Mouse (Mus musculus): ENCODE results near the gene Slc6a21. TPM values are rescaled to one million over a fixed set of nuclear protein-coding genes. Genes with fewer than 3 reads are reported as not detected.
"Not testable (repeated sequence)": the region's sequence is repeated elsewhere in the genome, so short reads cannot be mapped to it uniquely, and the experiment has no call there.

The Slc6a21 gene
- polyA plus RNA-seq, 1 experiment from 2014 or later = not detected

DNA sequence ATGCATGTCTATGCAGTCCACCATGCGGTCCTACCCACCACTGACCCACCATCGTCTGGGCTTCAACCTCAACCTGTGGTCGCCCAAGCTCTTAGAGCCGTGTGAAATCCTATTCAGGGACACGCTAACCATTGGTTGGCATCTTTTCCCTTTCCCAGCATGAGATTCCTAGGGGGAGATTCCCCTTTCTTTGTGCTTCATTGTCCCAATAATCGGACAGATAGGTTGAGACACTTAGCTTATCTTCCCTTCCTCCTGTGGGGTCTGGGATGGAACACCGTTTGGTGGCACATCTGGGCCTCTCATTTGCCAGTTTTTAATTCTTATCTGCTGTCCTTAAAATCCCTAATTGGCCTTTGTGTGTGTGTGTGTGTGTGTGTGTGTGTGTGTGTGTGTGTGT is 37.2 kb upstream of the Slc6a21 start:
- Histone ChIP-seq H3K4me2 (ENCODE audit: low read length) (no peak overlapping the region), H3K9me3 (ENCODE audit: control insufficient read depth, low read length) (no peaks in the 10 kb centered on the region), H3K4me1 (ENCODE audit: control insufficient read depth in 2 of 2, insufficient read depth in 2 of 2, low read length in 2 of 2) (peaks cover 15 to 19% of the 10 kb centered on the region in 2 experiments), H3K36me3 (ENCODE audit: control insufficient read depth, insufficient read depth, low read length) (no peaks in the 10 kb centered on the region), H3K9ac (ENCODE audit: low read length) (no peak overlapping the region), H3K4me3 (ENCODE audit: control insufficient read depth in 1 of 2, insufficient read depth in 1 of 2, low read depth in 1 of 2, low read length in 2 of 2) (no peak overlapping the region), H3K27ac (replicated peaks in 1 of 2; ENCODE audit: control insufficient read depth in 1 of 2, insufficient read depth in 1 of 2, low read depth in 2 of 2, low read length in 2 of 2) (no peak overlapping the region), H3K27me3 (ENCODE audit: control insufficient read depth, insufficient read depth, low read length) (peaks cover 11% of the 10 kb centered on the region; the same call in 1 of the 2 replicates)
- no peak for ATAC-seq (ENCODE audit: insufficient number of reproducible peaks, insufficient read depth, low FRiP score, low read depth)
- 79% methylated on average over 7 of the region's 7 CpGs for WGBS

DNA sequence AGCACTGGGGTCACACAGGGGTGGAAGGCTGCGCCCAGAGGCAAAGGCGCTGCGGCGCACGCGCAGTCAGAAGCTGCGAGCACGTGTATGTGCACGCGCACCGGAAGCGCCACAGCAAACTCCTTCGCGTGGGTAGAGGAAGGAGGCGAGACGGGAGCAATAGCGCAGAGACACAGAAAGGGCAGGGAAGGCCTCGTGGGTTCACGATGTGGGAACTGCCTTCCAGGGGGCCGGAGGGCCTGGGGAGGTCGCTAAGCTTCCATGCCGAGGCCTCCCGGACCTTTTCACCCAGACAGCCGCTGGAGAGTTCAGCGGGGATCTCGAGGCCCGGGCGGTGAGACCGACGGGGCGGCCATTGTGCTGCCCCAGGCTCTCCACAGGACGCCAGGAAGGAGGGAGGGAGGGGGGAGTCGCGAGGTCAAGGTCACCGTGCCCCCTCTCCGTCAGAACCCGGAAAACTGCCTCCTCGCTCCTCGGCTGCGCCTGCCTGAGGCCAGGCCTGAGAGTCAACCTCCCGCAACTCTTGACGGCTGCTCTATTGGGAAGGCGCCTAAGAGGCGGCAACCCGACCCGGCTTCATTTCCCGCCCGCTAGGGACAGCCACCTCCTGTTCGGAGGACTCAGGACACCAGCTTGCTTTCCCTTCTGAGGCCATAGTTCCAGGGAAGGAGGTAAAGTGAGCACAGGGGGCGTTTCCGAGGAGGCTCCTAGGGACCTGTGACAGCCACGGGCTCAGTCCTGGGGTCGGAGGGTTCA is 36.5 kb upstream of the Slc6a21 start, which contains the start of gene Slc6a16:
Gene Slc6a16, plus strand, starts transcription at position 453 of the 756 bp plus-strand sequence.
- Histone ChIP-seq H3K4me2 (ENCODE audit: low read length) (peak within 1 kb of the TSS; percentile 59), H3K4me3 (ENCODE audit: control insufficient read depth in 1 of 2, insufficient read depth in 1 of 2, low read depth in 1 of 2, low read length in 2 of 2) (peak within 1 kb of the TSS; percentile 18 to 23), H3K9me3 (ENCODE audit: control insufficient read depth, low read length) (no peaks in the 10 kb centered on the region), H3K36me3 (ENCODE audit: control insufficient read depth, insufficient read depth, low read length) (no peaks in the 10 kb centered on the region), H3K9ac (ENCODE audit: low read length) (peak within 1 kb of the TSS; percentile 56), H3K4me1 (ENCODE audit: control insufficient read depth in 2 of 2, insufficient read depth in 2 of 2, low read length in 2 of 2) (peaks cover 10 to 14% of the 10 kb centered on the region in 2 experiments), H3K27ac (replicated peaks in 1 of 2; ENCODE audit: control insufficient read depth in 1 of 2, insufficient read depth in 1 of 2, low read depth in 2 of 2, low read length in 2 of 2) (no peak within 1 kb of the TSS), H3K27me3 (ENCODE audit: control insufficient read depth, insufficient read depth, low read length) (peaks cover 11% of the 10 kb centered on the region; the same call in 1 of the 2 replicates)
- ATAC-seq (ENCODE audit: insufficient number of reproducible peaks, insufficient read depth, low FRiP score, low read depth) = peak; percentile 45; the same call in 1 of the 2 replicates
- WGBS = 17% methylated on average over 51 of the region's 53 CpGs

DNA sequence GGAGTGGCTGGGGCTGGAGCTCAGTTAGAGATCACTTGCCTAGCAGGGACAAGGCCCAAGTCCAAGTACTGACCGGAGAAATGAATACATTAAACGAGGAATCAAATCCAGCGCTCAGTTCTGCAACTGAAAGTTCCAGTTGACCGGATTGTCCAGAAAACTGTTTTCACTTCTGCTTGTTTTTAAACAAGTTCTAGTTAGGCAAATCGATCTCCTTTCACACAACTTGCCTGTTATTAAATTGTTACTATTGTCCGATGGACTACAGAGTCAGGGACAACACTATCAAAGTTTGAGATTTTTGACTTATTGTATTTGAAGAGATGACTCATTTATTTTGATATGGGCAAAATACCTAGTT is 35.9 kb upstream of the Slc6a21 start:
- no peak overlapping the region for H3K4me3 ChIP-seq (ENCODE audit: control insufficient read depth in 1 of 2, insufficient read depth in 1 of 2, low read depth in 1 of 2, low read length in 2 of 2)

DNA sequence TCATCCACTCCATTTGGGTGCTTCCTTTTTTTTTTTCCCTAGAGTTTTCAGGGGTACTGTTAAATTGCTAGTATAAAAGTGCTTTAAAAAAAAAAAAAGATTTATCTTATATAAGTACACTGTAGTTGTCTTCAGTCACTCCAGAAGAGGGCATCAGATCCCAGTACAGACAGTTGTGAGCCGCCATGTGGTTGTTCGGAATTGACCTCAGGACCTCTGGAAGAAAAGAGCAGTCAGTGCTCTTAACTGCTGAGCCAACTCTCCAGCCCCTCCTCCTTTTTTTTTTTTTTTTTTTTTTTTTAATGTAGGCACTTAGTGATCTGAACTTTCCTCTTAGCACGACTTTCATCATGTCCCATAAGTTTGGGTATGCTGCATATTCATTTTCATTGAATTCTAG is 29.6 kb upstream of the Slc6a21 start:
- Histone ChIP-seq H3K36me3 (ENCODE audit: control insufficient read depth, insufficient read depth, low read length) (no peaks in the 10 kb centered on the region), H3K9me3 (ENCODE audit: control insufficient read depth, low read length) (no peaks in the 10 kb centered on the region), H3K4me1 (ENCODE audit: control insufficient read depth in 2 of 2, insufficient read depth in 2 of 2, low read length in 2 of 2) (no peaks in the 10 kb centered on the region), H3K4me3 (ENCODE audit: control insufficient read depth in 1 of 2, insufficient read depth in 1 of 2, low read depth in 1 of 2, low read length in 2 of 2) (no peak overlapping the region), H3K9ac (ENCODE audit: low read length) (no peak overlapping the region), H3K27me3 (ENCODE audit: control insufficient read depth, insufficient read depth, low read length) (no peaks in the 10 kb centered on the region), H3K4me2 (ENCODE audit: low read length) (no peak overlapping the region), H3K27ac (replicated peaks in 1 of 2; ENCODE audit: control insufficient read depth in 1 of 2, insufficient read depth in 1 of 2, low read depth in 2 of 2, low read length in 2 of 2) (no peak overlapping the region)
- ATAC-seq (ENCODE audit: insufficient number of reproducible peaks, insufficient read depth, low FRiP score, low read depth) = no peak
- WGBS = 29% methylated on average over 3 of the region's 3 CpGs

More for the DNA sequence above, 35.9 kb upstream of the Slc6a21 start:
- H3K9ac ChIP-seq (ENCODE audit: low read length) = peak overlapping the region; percentile 56; the same call in 1 of the 2 replicates
- peaks cover 8 to 12% of the 10 kb centered on the region in 2 experiments for H3K4me1 ChIP-seq (ENCODE audit: control insufficient read depth in 2 of 2, insufficient read depth in 2 of 2, low read length in 2 of 2)
- no peaks in the 10 kb centered on the region for H3K9me3 ChIP-seq (ENCODE audit: control insufficient read depth, low read length)
- 89% methylated on average over 6 of the region's 6 CpGs for WGBS
- H3K4me2 ChIP-seq (ENCODE audit: low read length) = peak overlapping the region; percentile 59
- H3K27me3 ChIP-seq (ENCODE audit: control insufficient read depth, insufficient read depth, low read length) = peaks cover 11% of the 10 kb centered on the region; the same call in 1 of the 2 replicates
- no peaks in the 10 kb centered on the region for H3K36me3 ChIP-seq (ENCODE audit: control insufficient read depth, insufficient read depth, low read length)
- no peak for ATAC-seq (ENCODE audit: insufficient number of reproducible peaks, insufficient read depth, low FRiP score, low read depth)
- no peak overlapping the region for H3K27ac ChIP-seq (replicated peaks in 1 of 2; ENCODE audit: control insufficient read depth in 1 of 2, insufficient read depth in 1 of 2, low read depth in 2 of 2, low read length in 2 of 2)

DNA sequence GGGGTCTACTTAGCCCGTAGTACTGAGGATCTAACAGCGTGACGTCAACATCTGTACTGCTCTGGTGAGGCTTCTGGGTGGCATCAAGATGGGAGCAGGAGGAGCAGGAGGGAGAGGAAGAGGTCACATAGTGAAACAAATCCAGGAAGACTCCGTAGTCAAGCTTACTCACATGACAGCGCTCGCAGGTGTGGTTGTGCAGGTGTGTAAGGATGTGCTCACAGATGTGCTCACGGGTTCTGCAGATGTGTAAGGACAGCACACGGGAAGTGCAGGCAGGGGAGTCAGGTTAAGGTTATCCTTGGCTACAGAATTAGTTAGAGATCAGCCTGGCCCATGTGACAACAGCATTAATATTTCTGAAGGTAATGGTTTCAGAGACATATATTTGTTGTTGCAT is 23.5 kb upstream of the Slc6a21 start:
- ATAC-seq (ENCODE audit: insufficient number of reproducible peaks, insufficient read depth, low FRiP score, low read depth) = no peak
- WGBS = 87% methylated on average over 8 of the region's 8 CpGs

DNA sequence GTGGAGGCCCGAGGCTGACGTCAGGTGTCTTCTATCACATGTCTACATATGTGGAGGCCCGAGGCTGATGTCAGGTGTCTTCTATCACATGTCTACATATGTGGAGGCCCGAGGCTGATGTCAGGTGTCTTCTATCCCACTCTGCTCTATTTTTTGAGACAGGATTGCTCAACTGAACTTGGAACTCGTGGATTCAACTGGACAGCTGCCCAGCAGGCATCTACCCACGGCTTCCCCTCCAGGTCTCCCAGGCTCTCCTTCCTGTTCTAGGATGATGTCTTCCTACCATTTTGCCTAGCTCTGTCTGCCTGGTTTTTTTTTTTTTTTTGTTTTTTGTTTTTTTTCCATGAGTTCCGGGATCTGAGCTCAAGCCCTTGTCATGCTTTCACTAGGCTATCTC is 21.5 kb upstream of the Slc6a21 start:
- H3K4me2 ChIP-seq (ENCODE audit: low read length); H3K9me3 ChIP-seq (ENCODE audit: control insufficient read depth, low read length); ATAC-seq (ENCODE audit: insufficient number of reproducible peaks, insufficient read depth, low FRiP score, low read depth); H3K36me3 ChIP-seq (ENCODE audit: control insufficient read depth, insufficient read depth, low read length); H3K4me3 ChIP-seq (ENCODE audit: control insufficient read depth in 1 of 2, insufficient read depth in 1 of 2, low read depth in 1 of 2, low read length in 2 of 2); H3K9ac ChIP-seq (ENCODE audit: low read length); H3K27ac ChIP-seq (replicated peaks in 1 of 2; ENCODE audit: control insufficient read depth in 1 of 2, insufficient read depth in 1 of 2, low read depth in 2 of 2, low read length in 2 of 2); H3K27me3 ChIP-seq (ENCODE audit: control insufficient read depth, insufficient read depth, low read length): not testable (repeated sequence)
- peaks cover 2 to 13% of the 10 kb centered on the region in 2 experiments for H3K4me1 ChIP-seq (ENCODE audit: control insufficient read depth in 2 of 2, insufficient read depth in 2 of 2, low read length in 2 of 2)
- 57% methylated on average over 4 of the region's 7 CpGs for WGBS

More for the DNA sequence above, 23.5 kb upstream of the Slc6a21 start:
- Histone ChIP-seq H3K4me2 (ENCODE audit: low read length) (no peak overlapping the region), H3K27me3 (ENCODE audit: control insufficient read depth, insufficient read depth, low read length) (no peaks in the 10 kb centered on the region), H3K9me3 (ENCODE audit: control insufficient read depth, low read length) (no peaks in the 10 kb centered on the region), H3K4me1 (ENCODE audit: control insufficient read depth in 2 of 2, insufficient read depth in 2 of 2, low read length in 2 of 2) (peaks cover 0 to 8% of the 10 kb centered on the region in 2 experiments; a peak in 2 of 4 replicates), H3K9ac (ENCODE audit: low read length) (no peak overlapping the region), H3K4me3 (ENCODE audit: control insufficient read depth in 1 of 2, insufficient read depth in 1 of 2, low read depth in 1 of 2, low read length in 2 of 2) (no peak overlapping the region), H3K27ac (replicated peaks in 1 of 2; ENCODE audit: control insufficient read depth in 1 of 2, insufficient read depth in 1 of 2, low read depth in 2 of 2, low read length in 2 of 2) (no peak overlapping the region), H3K36me3 (ENCODE audit: control insufficient read depth, insufficient read depth, low read length) (no peaks in the 10 kb centered on the region)

DNA sequence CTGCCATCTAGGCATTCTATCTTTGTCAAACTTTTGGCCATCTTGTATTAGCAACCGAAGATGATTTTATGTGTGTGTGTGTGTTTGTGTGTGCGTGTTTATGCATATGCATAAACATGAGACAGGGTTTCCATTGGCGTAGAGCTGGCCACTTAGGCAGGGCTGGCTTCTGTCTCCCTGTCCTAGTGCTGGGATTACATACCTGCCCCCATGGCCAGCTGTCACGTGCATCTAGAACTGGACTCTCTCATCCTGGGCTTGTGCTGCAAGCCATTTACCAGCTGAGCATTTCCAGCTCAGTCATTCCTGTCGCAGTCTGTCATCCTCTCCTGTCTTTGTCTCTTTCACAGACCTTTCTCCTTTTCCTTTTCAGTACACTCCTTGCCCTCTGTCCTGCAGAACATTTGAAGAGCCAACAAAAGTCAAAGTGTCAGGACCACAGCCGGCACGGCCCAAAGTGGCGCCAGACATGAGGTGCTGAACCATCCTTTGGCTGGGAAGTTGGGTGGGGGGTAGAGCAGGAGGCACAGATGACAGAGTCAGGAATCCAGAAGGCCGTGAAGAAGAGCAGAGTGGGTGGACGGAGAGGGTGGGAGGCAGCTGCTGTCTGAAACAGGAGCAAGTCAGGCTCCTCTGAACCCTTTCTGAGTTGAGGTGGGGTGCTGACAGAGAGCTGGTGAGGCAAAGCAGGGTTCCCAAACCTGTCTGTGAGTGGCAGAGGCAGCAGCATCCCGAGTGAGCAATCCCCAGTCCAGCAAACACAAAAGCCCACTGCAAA is 20.1 kb upstream of the Slc6a21 start:
- Histone ChIP-seq H3K9ac (ENCODE audit: low read length) (0 out of 2 replicates have a peak overlapping the region, but pooled peaks have one; percentile 28), H3K27me3 (ENCODE audit: control insufficient read depth, insufficient read depth, low read length) (no peaks in the 10 kb centered on the region)
- 36% methylated on average over 11 of the region's 11 CpGs for WGBS

More for the DNA sequence above, 20.1 kb upstream of the Slc6a21 start:
- H3K36me3 ChIP-seq (ENCODE audit: control insufficient read depth, insufficient read depth, low read length) = no peaks in the 10 kb centered on the region
- no peak overlapping the region for H3K27ac ChIP-seq (replicated peaks in 1 of 2; ENCODE audit: control insufficient read depth in 1 of 2, insufficient read depth in 1 of 2, low read depth in 2 of 2, low read length in 2 of 2)
- no peak overlapping the region for H3K4me3 ChIP-seq (ENCODE audit: control insufficient read depth in 1 of 2, insufficient read depth in 1 of 2, low read depth in 1 of 2, low read length in 2 of 2)
- ATAC-seq (ENCODE audit: insufficient number of reproducible peaks, insufficient read depth, low FRiP score, low read depth) = no peak
- H3K4me2 ChIP-seq (ENCODE audit: low read length) = no peak overlapping the region
- peaks cover 15 to 24% of the 10 kb centered on the region in 2 experiments for H3K4me1 ChIP-seq (ENCODE audit: control insufficient read depth in 2 of 2, insufficient read depth in 2 of 2, low read length in 2 of 2)
- no peaks in the 10 kb centered on the region for H3K9me3 ChIP-seq (ENCODE audit: control insufficient read depth, low read length)

All from heart, embryonic 14.5 days (tissue).